Mouse (Mus musculus): ENCODE results near the gene Hist1h4j. TPM values are rescaled to one million over a fixed set of nuclear protein-coding genes. Genes with fewer than 3 reads are reported as not detected.

The Hist1h4j gene
- total and polyA plus RNA-seq, 3 experiments = 1.8 to 936 (median 27.8) TPM

DNA sequence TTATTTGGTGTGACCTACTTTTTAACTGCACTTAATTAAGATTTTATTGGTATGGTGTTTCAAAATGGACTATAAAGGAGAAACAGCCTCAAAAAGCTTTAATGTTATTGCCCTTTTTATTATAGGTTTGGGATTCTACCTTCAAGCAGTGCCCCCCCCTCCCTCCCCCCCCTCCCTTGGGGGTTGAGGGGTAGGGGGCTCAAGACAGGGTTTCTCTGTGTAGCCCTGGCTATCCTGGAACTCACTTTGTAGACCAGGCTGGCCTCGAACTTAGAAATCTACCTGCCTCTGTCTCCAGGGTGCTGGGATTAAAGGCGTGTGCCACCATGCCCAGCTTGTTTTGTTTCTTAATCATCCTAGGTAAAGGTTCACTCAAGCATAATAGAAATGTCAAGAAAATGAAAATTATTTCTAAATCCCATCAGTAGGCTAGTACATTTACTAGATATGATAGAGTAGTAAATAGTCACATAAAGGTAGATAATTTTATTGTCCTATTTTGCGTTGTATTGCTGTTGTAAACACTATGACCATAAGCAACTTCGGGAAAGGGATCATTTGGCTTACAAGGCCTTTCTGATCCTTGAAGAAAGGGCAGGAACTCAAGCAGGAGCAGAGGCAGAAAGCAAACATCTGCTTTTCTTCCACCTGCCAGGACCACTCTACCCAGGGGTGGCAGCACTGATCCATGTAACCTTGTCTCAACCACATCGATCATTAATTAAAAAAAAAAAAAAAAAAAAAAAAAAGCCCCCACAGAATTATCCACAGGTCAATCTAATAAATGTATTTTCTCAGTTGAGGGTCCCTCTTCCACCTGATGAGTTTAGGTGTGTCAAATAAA is 11.6 kb upstream of the Hist1h4j start:
- Histone ChIP-seq H3K27ac (ENCODE audit: insufficient read depth, low read depth) (no peak overlapping the region), H3K4me2 (ENCODE audit: insufficient read depth, low read depth, poor library complexity, severe bottlenecking) (no peak overlapping the region; the same call in 1 of the 2 replicates), H3K9ac (ENCODE audit: insufficient read depth, low read depth) (peak overlapping the region; percentile 80), H3K79me2 (replicated peaks; ENCODE audit: control insufficient read depth, extremely low read depth, insufficient read depth, poor library complexity, severe bottlenecking) (no peaks in the 10 kb centered on the region), H3K36me3 (replicated peaks in 1 of 2; ENCODE audit: control insufficient read depth in 1 of 2, insufficient read depth in 1 of 2, low read length in 1 of 2) (no peaks in the 10 kb centered on the region), H3K4me1 (ENCODE audit: control insufficient read depth in 1 of 2, insufficient read depth in 2 of 2) (peaks cover 2 to 28% of the 10 kb centered on the region in 2 experiments; a peak in 2 of 4 replicates), H3K9me3 (replicated peaks; ENCODE audit: low read length) (no peaks in the 10 kb centered on the region), H3K27me3 (replicated peaks) (no peaks in the 10 kb centered on the region), H3K4me3 (replicated peaks in 1 of 3; ENCODE audit: low read depth in 2 of 3, low read length in 2 of 3, poor library complexity in 1 of 3) (no peak overlapping the region)
- dilution Hi-C loops (cut with MboI; ENCODE audit: extremely low pct_ligation_motif_present, extremely low pct_unique_long_range_greater_than_20kb, low sequenced_read_pairs) (no loop called here), in situ Hi-C loops (cut with MboI; ENCODE audit: low pct_ligation_motif_present, low pct_unique_long_range_greater_than_20kb, low sequenced_read_pairs) (loop anchor here (25.0 kb wide), 2 partner anchors 214 to 336 kb away; partner anchors contain the start of gene Zfp184)
- no peak for DNase-seq (ENCODE audit: extremely low read depth)
- TF ChIP-seq KAT2A (IDR thresholded peaks at IDR 0.05; ENCODE audit: insufficient replicate concordance, low read length) (no peak), ZNF384 (IDR thresholded peaks at IDR 0.05; ENCODE audit: low read depth, low read length) (peak; percentile 93), CHD1 (IDR thresholded peaks at IDR 0.05; ENCODE audit: low read depth, low read length) (peak; percentile 55; the same call in 1 of the 2 replicates), ETS1 (conservative IDR thresholded peaks at IDR 0.05; ENCODE audit: low read depth, low read length) (no peak), MXI1 (IDR thresholded peaks at IDR 0.05; ENCODE audit: low read depth, low read length) (no peak), USF1 (IDR thresholded peaks at IDR 0.05; ENCODE audit: low read depth, low read length) (no peak), USF2 (conservative IDR thresholded peaks at IDR 0.05; ENCODE audit: low read depth, low read length) (no peak), ELF1 (IDR thresholded peaks at IDR 0.05; ENCODE audit: low read depth, low read length) (no peak), IRF4 (IDR thresholded peaks at IDR 0.05; ENCODE audit: low read depth, low read length) (no peak), CTCF (conservative IDR thresholded peaks at IDR 0.05 in 1 of 2, IDR thresholded peaks at IDR 0.05 in 1 of 2; ENCODE audit: low read depth in 2 of 2, low read length in 2 of 2) (peak in 1 of 2 experiments; percentile 48; a peak in 2 of 4 replicates), TBP (conservative IDR thresholded peaks at IDR 0.05; ENCODE audit: low read depth, low read length) (0 out of 2 replicates have a peak, but pooled peaks have one; percentile 5), SMC3 (IDR thresholded peaks at IDR 0.05; ENCODE audit: low read depth, low read length) (no peak)

DNA sequence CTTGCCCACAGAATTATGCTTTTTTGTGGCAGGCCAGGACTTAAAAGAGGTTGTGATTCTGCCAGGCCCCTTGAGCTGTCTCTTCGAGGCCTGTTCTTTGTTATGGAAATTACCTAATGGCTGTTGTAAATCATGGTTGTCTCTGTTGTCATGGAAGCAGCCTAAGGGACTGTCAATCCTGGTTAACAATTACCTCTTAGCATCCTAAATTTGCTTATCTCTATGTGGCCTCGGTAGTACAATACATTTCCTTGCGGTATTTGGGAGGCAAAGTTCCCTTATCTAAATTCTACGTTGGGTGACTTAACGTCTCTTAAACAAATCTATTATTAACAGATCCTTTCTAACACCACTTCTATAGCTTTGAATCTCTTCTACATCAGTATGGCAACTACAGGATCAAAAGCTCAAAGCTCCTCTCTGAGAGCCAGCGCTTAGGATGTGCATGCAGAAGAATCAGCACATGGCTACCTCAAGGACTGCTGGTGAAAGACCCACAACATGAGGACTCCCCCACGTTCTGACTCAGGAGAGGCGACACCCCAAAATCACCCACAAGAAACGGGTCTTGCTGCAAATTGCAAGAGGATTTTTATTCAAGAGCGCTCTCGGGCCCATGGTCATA is 6.8 kb upstream of the Hist1h4j start:
- dilution Hi-C loops (cut with MboI; ENCODE audit: extremely low pct_ligation_motif_present, extremely low pct_unique_long_range_greater_than_20kb, low sequenced_read_pairs) (no loop called here), in situ Hi-C loops (cut with MboI; ENCODE audit: low pct_ligation_motif_present, low pct_unique_long_range_greater_than_20kb, low sequenced_read_pairs) (loop anchor here (25.0 kb wide), 1 partner anchor 1834 kb away; the partner anchor contains the start of genes Hist1h1d, Hist1h2ad, Hist1h2ae and Hist1h2bf)
- no peak for TF ChIP-seq POLR2AphosphoS2 (IDR thresholded peaks at IDR 0.05; ENCODE audit: low read depth, low read length)
- no peak for TF ChIP-seq MAZ (IDR thresholded peaks at IDR 0.05; ENCODE audit: low read depth, low read length)
- no peak for TF ChIP-seq MXI1 (IDR thresholded peaks at IDR 0.05; ENCODE audit: low read depth, low read length)
- no peak for TF ChIP-seq JUND (conservative IDR thresholded peaks at IDR 0.05; ENCODE audit: low read depth, low read length)
- TF ChIP-seq RCOR1 (conservative IDR thresholded peaks at IDR 0.05; ENCODE audit: low read depth, low read length) = no peak
- no peak for TF ChIP-seq IRF4 (IDR thresholded peaks at IDR 0.05; ENCODE audit: low read depth, low read length)
- no peak for TF ChIP-seq KAT2A (IDR thresholded peaks at IDR 0.05; ENCODE audit: insufficient replicate concordance, low read length)
- TF ChIP-seq SIN3A (IDR thresholded peaks at IDR 0.05; ENCODE audit: low read length) = no peak
- no peak for TF ChIP-seq PAX5 (IDR thresholded peaks at IDR 0.05; ENCODE audit: low read length)
- no peak for TF ChIP-seq NRF1 (IDR thresholded peaks at IDR 0.05; ENCODE audit: low read depth, low read length)
- TF ChIP-seq ELF1 (IDR thresholded peaks at IDR 0.05; ENCODE audit: low read depth, low read length) = no peak
- no peak for TF ChIP-seq ZC3H11A (IDR thresholded peaks at IDR 0.05; ENCODE audit: low read depth, low read length)
- no peak for TF ChIP-seq BHLHE40 (IDR thresholded peaks at IDR 0.05; ENCODE audit: low read depth, low read length)
- no peak for TF ChIP-seq USF1 (IDR thresholded peaks at IDR 0.05; ENCODE audit: low read depth, low read length)
- no peak for TF ChIP-seq GABPA (IDR thresholded peaks at IDR 0.05; ENCODE audit: insufficient replicate concordance, low read depth, low read length)
- TF ChIP-seq RAD21 (IDR thresholded peaks at IDR 0.05; ENCODE audit: low read depth, low read length) = no peak
- TF ChIP-seq SMC3 (IDR thresholded peaks at IDR 0.05; ENCODE audit: low read depth, low read length) = no peak
- Histone ChIP-seq H3K9me3 (replicated peaks; ENCODE audit: low read length) (no peaks in the 10 kb centered on the region), H3K27me3 (replicated peaks) (no peaks in the 10 kb centered on the region), H3K79me2 (replicated peaks; ENCODE audit: control insufficient read depth, extremely low read depth, insufficient read depth, poor library complexity, severe bottlenecking) (no peaks in the 10 kb centered on the region), H3K36me3 (replicated peaks in 1 of 2; ENCODE audit: control insufficient read depth in 1 of 2, insufficient read depth in 1 of 2, low read length in 1 of 2) (no peaks in the 10 kb centered on the region), H3K4me2 (ENCODE audit: insufficient read depth, low read depth, poor library complexity, severe bottlenecking) (no peak overlapping the region), H3K9ac (ENCODE audit: insufficient read depth, low read depth) (no peak overlapping the region), H3K27ac (ENCODE audit: insufficient read depth, low read depth) (no peak overlapping the region), H3K4me1 (ENCODE audit: control insufficient read depth in 1 of 2, insufficient read depth in 2 of 2) (peaks cover under 1 to 7% of the 10 kb centered on the region in 2 experiments; a peak in 3 of 4 replicates), H3K4me3 (replicated peaks in 1 of 3; ENCODE audit: low read depth in 2 of 3, low read length in 2 of 3, poor library complexity in 1 of 3) (no peak overlapping the region)
- no peak for DNase-seq (ENCODE audit: extremely low read depth)

All from CH12.LX (cell line).